Mouse (Mus musculus): ENCODE data around the gene Olfr46.

DNA sequence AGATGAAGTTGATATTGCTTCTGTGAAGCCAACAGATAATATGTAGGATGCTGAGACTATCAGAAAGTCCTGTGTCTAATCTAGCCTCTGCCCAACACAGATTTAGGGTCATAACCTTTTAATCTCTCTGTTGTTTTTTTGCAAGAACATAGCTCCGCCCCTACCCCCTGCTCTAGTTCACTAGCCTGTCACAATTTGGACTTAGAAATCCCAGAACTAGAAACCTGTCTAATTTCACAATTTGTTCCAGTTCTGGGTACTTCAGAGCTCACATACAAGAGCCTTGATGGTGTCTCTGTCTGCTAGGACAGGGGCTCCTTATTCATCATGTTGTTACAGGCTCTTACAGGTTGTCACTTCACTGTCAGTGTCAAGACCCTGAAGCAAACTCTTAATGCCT lies 29.5 kb downstream of the Olfr46 start:
- no peak for TF ChIP-seq CTCF (IDR thresholded peaks at IDR 0.05)
- no peak for TF ChIP-seq EP300 (IDR thresholded peaks at IDR 0.05)
